Mouse (Mus musculus): ENCODE measurements around the gene Nanog.

DNA sequence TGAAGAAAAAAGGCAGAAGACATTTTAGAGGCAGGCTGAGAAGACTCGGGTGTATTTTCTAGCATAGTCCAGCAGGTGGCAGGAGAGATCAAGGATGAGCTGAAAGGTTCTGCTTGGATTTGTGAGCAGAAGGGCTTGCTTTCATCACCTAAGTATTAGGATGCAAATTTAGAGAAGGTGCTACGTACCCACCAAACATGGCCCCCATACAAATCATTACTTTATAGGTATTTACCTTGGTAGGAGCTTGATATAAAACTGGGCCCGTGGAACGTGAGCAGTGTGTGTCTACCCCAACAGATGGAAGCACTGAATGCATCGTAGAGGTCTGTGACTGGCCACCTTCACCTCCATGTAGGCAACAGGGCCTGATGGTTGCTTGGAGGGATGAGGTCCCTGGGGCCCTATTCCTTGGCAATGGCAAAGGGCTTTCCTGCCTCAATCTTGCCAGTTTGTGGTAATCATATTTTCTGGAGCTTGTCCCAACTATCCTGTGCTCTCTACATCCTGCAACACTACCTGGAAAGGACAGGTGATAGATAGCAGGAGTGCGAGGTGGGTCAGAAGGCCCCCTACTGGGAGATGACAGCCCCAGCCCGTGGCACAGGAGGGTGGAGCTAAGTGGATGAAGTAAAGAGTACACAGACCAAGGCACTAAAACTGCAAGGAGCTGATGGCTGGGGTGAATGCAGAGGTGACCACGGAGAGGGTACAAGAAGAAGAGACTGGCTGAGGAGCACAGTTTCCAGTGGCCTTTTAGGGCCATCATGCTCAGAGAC is 46.5 kb upstream of the Nanog start:
- TF ChIP-seq CTCF (IDR thresholded peaks at IDR 0.05; ENCODE audit: control insufficient read depth, insufficient read depth, insufficient read length), result no peak
- TF ChIP-seq CEBPB (IDR thresholded peaks at IDR 0.05; ENCODE audit: low read depth), result no peak
- no peak for TF ChIP-seq MYOD1 (IDR thresholded peaks at IDR 0.05; ENCODE audit: control insufficient read depth, insufficient read length, low read depth)
- no peak for TF ChIP-seq MYOG (IDR thresholded peaks at IDR 0.05; ENCODE audit: control insufficient read depth, extremely low read depth, insufficient read length)
- TF ChIP-seq USF1 (IDR thresholded peaks at IDR 0.05; ENCODE audit: low read depth), result no peak
- TF ChIP-seq MAX (IDR thresholded peaks at IDR 0.05), result no peak
- TF ChIP-seq FOSL1 (IDR thresholded peaks at IDR 0.05; ENCODE audit: insufficient read depth, low read length, poor library complexity, severe bottlenecking), result no peak

All from C2C12 (cell line).